Mouse (Mus musculus) lung, postnatal 0 days (tissue): ENCODE data around the gene Lacc1. TPM values are rescaled to one million over a fixed set of nuclear protein-coding genes. Genes with fewer than 3 reads are reported as not detected.
A peak's percentile ranks its signal among the peaks of the same experiment; 100 is the strongest.
"Not testable (repeated sequence)": the region's sequence is repeated elsewhere in the genome, so short reads cannot be mapped to it uniquely, and the experiment has no call there.

Source experiments
- ATAC-seq: fragments of 200-750 bp; cut with Nextera tagmentation; 2 replicates; pipeline ENCODE4 v1.8.0; 2017; ENCODE audit warnings: moderate library complexity
- DNase-seq: peaks from one replicate; pipeline ENCODE4 v3.0.0-alpha.2; 2016; ENCODE audit warnings: low spot score
- H3K27ac ChIP-seq: fragments of 300-500 bp; sonication (generic); 2 replicates; pipeline ENCODE4 v1.5.1; 2014; ENCODE audit warnings: antibody characterized with exemption, mild to moderate bottlenecking, low read length, mixed read lengths
- H3K27me3 ChIP-seq: fragments of 300-500 bp; sonication (generic); replicated peaks from 2 replicates; pipeline ENCODE4 v1.6.1; 2014; ENCODE audit warnings: low read length, mixed read lengths; ENCODE audit not compliant: insufficient read depth
- H3K36me3 ChIP-seq: fragments of 300-500 bp; sonication (generic); 2 replicates; pipeline ENCODE4 v1.6.1; 2014; ENCODE audit warnings: low read length, mixed read lengths; ENCODE audit not compliant: insufficient read depth
- H3K4me1 ChIP-seq: fragments of 300-500 bp; sonication (generic); 2 replicates; pipeline ENCODE4 v1.6.1; 2014; ENCODE audit warnings: antibody characterized with exemption, low read depth, low read length, mixed read lengths; ENCODE audit not compliant: insufficient read depth
- H3K4me2 ChIP-seq: fragments of 300-500 bp; sonication (generic); replicated peaks from 2 replicates; pipeline ENCODE4 v1.6.1; 2014; ENCODE audit warnings: low read depth, mild to moderate bottlenecking, low read length, moderate library complexity, mixed read lengths
- H3K4me3 ChIP-seq: fragments of 300-500 bp; sonication (generic); 2 replicates; pipeline ENCODE4 v1.5.1; 2014; ENCODE audit warnings: low read depth, low read length
- H3K9ac ChIP-seq: fragments of 300-500 bp; sonication (generic); replicated peaks from 2 replicates; pipeline ENCODE4 v1.6.1; 2014; ENCODE audit warnings: low read depth, mild to moderate bottlenecking
- H3K9me3 ChIP-seq: fragments of 300-500 bp; sonication (generic); 2 replicates; pipeline ENCODE4 v1.6.1; 2016; ENCODE audit warnings: low read length, mixed read lengths
- CTCF ChIP-seq: IDR thresholded peaks from 2 replicates; pipeline ENCODE4 v1.5.1; 2016; ENCODE audit warnings: antibody characterized with exemption, mild to moderate bottlenecking
- EP300 ChIP-seq: IDR thresholded peaks from 2 replicates; pipeline ENCODE4 v1.6.1; 2016; ENCODE audit warnings: antibody characterized with exemption, mild to moderate bottlenecking, control low read depth
- WGBS: fragments of 180-500 bp; shearing (Covaris S2); extraction: QIAGEN DNeasy Blood & Tissue Kit; methylation state at CpG from one replicate; pipeline ENCODE4 v1.1.7; 2014; 5-methylcytosine and 5-hydroxymethylcytosine counted together
- polyA plus RNA-seq: library from polyadenylated mRNA; unstranded; fragments of >200 nt; fragmentation: Nextera tagmentation; extraction: Ambion mirVana; gene quantifications from 2 replicates; pipeline ENCODE4 v1.2.1, GENCODE M21; 2015

The Lacc1 gene
- polyA plus RNA-seq, 1 experiment from 2014 or later, result 5.0 TPM

GRCm38 (mm10) chr14:77024499-77024898 lies 12.2 kb downstream of the Lacc1 start:
- H3K9ac ChIP-seq, result no peak overlapping the region
- H3K4me2 ChIP-seq, result no peak overlapping the region
- H3K4me3 ChIP-seq, result no peak overlapping the region
- TF ChIP-seq CTCF (no peak), EP300 (no peak)
- no peak overlapping the region for H3K27ac ChIP-seq
- 83% methylated on average over 3 of the region's 3 CpGs for WGBS
- ATAC-seq, result no peak
- no peaks in the 10 kb centered on the region for H3K9me3 ChIP-seq
- H3K36me3 ChIP-seq, result no peaks in the 10 kb centered on the region
- H3K4me1 ChIP-seq, result no peaks in the 10 kb centered on the region
- no peaks in the 10 kb centered on the region for H3K27me3 ChIP-seq
- no peak for DNase-seq

GRCm38 (mm10) chr14:77017211-77017610 lies 19.5 kb downstream of the Lacc1 start:
- H3K36me3 ChIP-seq, result no peaks in the 10 kb centered on the region
- H3K9me3 ChIP-seq, result no peaks in the 10 kb centered on the region
- H3K4me1 ChIP-seq, result no peaks in the 10 kb centered on the region
- H3K27me3 ChIP-seq, result no peaks in the 10 kb centered on the region
- H3K27ac ChIP-seq, result no peak overlapping the region
- H3K9ac ChIP-seq, result no peak overlapping the region
- DNase-seq (peak; percentile 16), ATAC-seq (no peak)
- H3K4me2 ChIP-seq, result no peak overlapping the region
- WGBS, result 54% methylated on average over 6 of the region's 6 CpGs
- no peak for TF ChIP-seq CTCF
- TF ChIP-seq EP300, result no peak
- H3K4me3 ChIP-seq, result no peak overlapping the region

GRCm38 (mm10) chr14:77016783-77017182 lies 19.9 kb downstream of the Lacc1 start:
- 43% methylated on average over 12 of the region's 12 CpGs for WGBS
- H3K4me1 ChIP-seq, H3K27me3 ChIP-seq, H3K9me3 ChIP-seq, H3K4me2 ChIP-seq, H3K4me3 ChIP-seq, H3K9ac ChIP-seq, H3K27ac ChIP-seq, ATAC-seq, H3K36me3 ChIP-seq: not testable (repeated sequence)
- DNase-seq, result peak; percentile 22

GRCm38 (mm10) chr14:77011804-77012203 lies 24.9 kb downstream of the Lacc1 start:
- 6% methylated on average over 3 of the region's 3 CpGs for WGBS
- TF ChIP-seq CTCF (peak; percentile 92), EP300 (no peak)
- peak; percentile 17; the same call in 1 of the 2 replicates for ATAC-seq

GRCm38 (mm10) chr14:77008238-77008637 lies 28.5 kb downstream of the Lacc1 start:
- no peak overlapping the region for H3K27ac ChIP-seq
- H3K27me3 ChIP-seq, result no peaks in the 10 kb centered on the region
- TF ChIP-seq EP300 (peak; percentile 48; the same call in 1 of the 2 replicates), CTCF (peak; percentile 90)
- no peaks in the 10 kb centered on the region for H3K36me3 ChIP-seq
- H3K9ac ChIP-seq, result no peak overlapping the region
- H3K4me1 ChIP-seq, result no peaks in the 10 kb centered on the region
- no peak overlapping the region for H3K4me3 ChIP-seq
- ATAC-seq (peak; percentile 70), DNase-seq (peak; percentile 94)
- no peaks in the 10 kb centered on the region for H3K9me3 ChIP-seq
- 11% methylated on average over 3 of the region's 3 CpGs for WGBS
- no peak overlapping the region for H3K4me2 ChIP-seq

More at GRCm38 (mm10) chr14:77011804-77012203, 24.9 kb downstream of the Lacc1 start:
- H3K36me3 ChIP-seq, result no peaks in the 10 kb centered on the region
- no peak overlapping the region for H3K27ac ChIP-seq
- no peak overlapping the region for H3K4me2 ChIP-seq
- H3K4me1 ChIP-seq, result no peaks in the 10 kb centered on the region
- H3K9ac ChIP-seq, result no peak overlapping the region
- no peak overlapping the region for H3K4me3 ChIP-seq
- H3K27me3 ChIP-seq, result no peaks in the 10 kb centered on the region
- DNase-seq, result peak; percentile 77
- no peaks in the 10 kb centered on the region for H3K9me3 ChIP-seq

- Histone ChIP-seq H3K9me3 (no peaks in the 10 kb centered on the region), H3K9ac (no peak overlapping the region), H3K4me3 (no peak overlapping the region), H3K4me2 (no peak overlapping the region), H3K27me3 (no peaks in the 10 kb centered on the region), H3K36me3 (no peaks in the 10 kb centered on the region), H3K4me1 (no peaks in the 10 kb centered on the region), H3K27ac (no peak overlapping the region)
- WGBS, result 59% methylated on average over 5 of the region's 5 CpGs
- ATAC-seq (no peak), DNase-seq (no peak)
- no peak for TF ChIP-seq CTCF
- TF ChIP-seq EP300, result no peak
Measured at GRCm38 (mm10) chr14:77005566-77005965, 31.1 kb downstream of the Lacc1 start.

GRCm38 (mm10) chr14:77004740-77005139 lies 32.0 kb downstream of the Lacc1 start:
- TF ChIP-seq EP300 (no peak), CTCF (no peak)
- Histone ChIP-seq H3K9me3 (no peaks in the 10 kb centered on the region), H3K4me3 (no peak overlapping the region), H3K27me3 (no peaks in the 10 kb centered on the region), H3K4me2 (no peak overlapping the region), H3K36me3 (no peaks in the 10 kb centered on the region), H3K4me1 (no peaks in the 10 kb centered on the region), H3K9ac (no peak overlapping the region), H3K27ac (no peak overlapping the region)
- DNase-seq (peak; percentile 67), ATAC-seq (peak; percentile 62)
- WGBS, result 42% methylated on average over 8 of the region's 8 CpGs

GRCm38 (mm10) chr14:76990351-76990750 lies 46.4 kb downstream of the Lacc1 start:
- not testable (repeated sequence) for H3K4me1 ChIP-seq, H3K9ac ChIP-seq, H3K4me3 ChIP-seq, H3K27ac ChIP-seq, H3K36me3 ChIP-seq, H3K4me2 ChIP-seq, DNase-seq, H3K27me3 ChIP-seq, ATAC-seq, H3K9me3 ChIP-seq
- WGBS, result 89% methylated on average over 2 of the region's 2 CpGs
